Mouse (Mus musculus) adrenal gland (tissue): ENCODE measurements around the gene Vmn2r81.
"Not testable (repeated sequence)": the region's sequence is repeated elsewhere in the genome, so short reads cannot be mapped to it uniquely, and the experiment has no call there.

Experiments used
- intact Hi-C: fragments of 180-260 bp; cut with DNase I; formaldehyde crosslinking; loops from one replicate; pipeline ENCODE4 v1.15.1; 2025
- long read RNA-seq, 2 experiments: library from polyadenylated mRNA; unstranded; transcript quantifications; one replicate each; pipeline ENCODE4 v2.0.0; 2020; ENCODE audit warnings: borderline replicate concordance in 1 of 2; ENCODE audit not compliant: insufficient replicate concordance in 1 of 2

The Vmn2r81 gene
- long read RNA-seq, experiment 1, result 0 reads
- long read RNA-seq, experiment 2, result 0 reads

- intact Hi-C loops, result not testable (repeated sequence)
These were observed at the start of gene Vmn2r81 for GRCm38 (mm10) chr10:79247392-79247791. Gene Vmn2r81, plus strand, starts transcription at chr10:79247692.

- intact Hi-C loops, result not testable (repeated sequence)
These were observed 47.5 kb upstream of the Vmn2r81 start for GRCm38 (mm10) chr10:79199973-79200372.

- intact Hi-C loops, result no loop called here
These were observed 27.1 kb upstream of the Vmn2r81 start for GRCm38 (mm10) chr10:79220432-79220831.

GRCm38 (mm10) chr10:79221606-79222005 is 25.9 kb upstream of the Vmn2r81 start:
- intact Hi-C loops, result no loop called here

GRCm38 (mm10) chr10:79222214-79222613 is 25.3 kb upstream of the Vmn2r81 start:
- intact Hi-C loops, result no loop called here

GRCm38 (mm10) chr10:79322033-79322736 is 74.7 kb downstream of the Vmn2r81 start:
- intact Hi-C loops, result not testable (repeated sequence)

- intact Hi-C loops, result no loop called here
These were observed 75.2 kb downstream of the Vmn2r81 start for GRCm38 (mm10) chr10:79322737-79323086.
